Mouse (Mus musculus) ovary, postnatal 10 days (tissue): ENCODE results near the gene Bcl2.
"Not testable (repeated sequence)": the region's sequence is repeated elsewhere in the genome, so short reads cannot be mapped to it uniquely, and the experiment has no call there.

Source experiments
- DNase-seq: peaks from one replicate; pipeline ENCODE4 v3.0.0; 2022; ENCODE audit warnings: low spot score

Bcl2 gene

DNA sequence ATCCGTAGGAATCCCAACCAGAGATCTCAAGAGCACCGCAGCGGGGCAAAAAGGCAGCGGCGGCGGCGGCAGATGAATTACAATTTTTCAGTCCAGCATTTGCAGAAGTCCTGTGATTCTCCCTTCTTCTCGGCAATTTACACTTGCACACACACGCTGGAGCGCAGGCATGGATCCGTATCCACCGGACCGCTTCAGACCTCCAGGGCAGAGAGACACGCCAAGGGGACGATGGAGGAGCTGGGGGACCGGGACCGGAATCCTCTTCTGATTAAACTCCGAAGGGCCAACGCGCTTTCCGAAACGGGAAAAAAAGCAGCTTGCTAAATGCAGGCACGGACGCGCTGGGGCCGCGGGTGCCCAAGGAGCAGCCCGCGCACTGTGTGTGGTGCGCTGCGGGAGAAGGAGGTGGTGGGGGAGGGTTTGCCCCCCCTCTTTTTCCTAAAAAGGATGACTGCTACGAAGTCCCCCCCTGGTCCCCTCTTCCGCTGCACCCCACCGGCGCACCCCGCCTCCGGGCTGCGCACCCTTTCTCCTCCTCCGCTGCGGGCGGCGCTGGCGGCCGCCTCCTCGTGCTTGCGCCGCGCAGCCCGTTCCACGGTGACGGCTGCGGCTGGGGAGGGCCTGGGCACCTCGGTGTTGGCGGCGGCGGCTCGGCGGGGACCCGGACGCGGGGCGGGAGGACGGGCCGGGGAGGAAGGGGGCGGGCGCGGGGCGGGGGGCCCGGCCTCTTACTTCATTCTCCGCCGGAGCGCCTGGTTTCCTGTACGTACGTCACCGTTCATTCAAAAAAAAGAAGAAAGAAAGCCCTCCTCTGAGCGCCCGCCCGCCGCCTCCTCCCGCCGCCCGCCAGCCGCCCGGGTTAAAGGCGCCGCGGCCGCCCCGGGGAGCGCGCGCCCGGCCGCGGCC lies at the start of gene Bcl2:
Gene Bcl2 (minus strand): TSS at position 654 of the 909 bp plus-strand sequence.
- DNase-seq: peak; percentile 56

DNA sequence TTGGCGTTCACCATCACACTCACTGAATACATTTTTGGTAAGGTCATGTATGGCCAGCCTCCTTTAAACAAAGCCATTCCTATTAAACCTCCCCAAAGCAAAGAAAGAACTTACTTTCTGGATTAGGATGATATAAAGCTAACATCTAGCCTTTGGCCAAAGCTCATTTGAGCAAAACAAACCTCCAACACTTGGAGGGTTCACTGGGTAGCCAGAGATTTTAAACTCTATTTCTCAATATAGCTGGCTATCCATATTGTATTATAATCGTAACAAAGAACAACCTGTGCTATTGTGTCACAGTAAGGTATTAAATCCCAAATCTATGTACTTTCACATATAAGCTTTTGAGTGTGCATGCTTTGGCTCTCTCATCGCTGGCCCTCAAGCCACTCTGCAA lies 46.7 kb upstream of the Bcl2 start:
- DNase-seq: no peak

GRCm38 (mm10) chr1:106759572-106760435 lies 45.7 kb upstream of the Bcl2 start, which contains the start of gene Kdsr:
Kdsr (minus strand) TSS chr1:106759727.
- DNase-seq: peak; percentile 83

- DNase-seq: peak; percentile 2
Observed at GRCm38 (mm10) chr1:106758734-106759571, 44.9 kb upstream of the Bcl2 start.

DNA sequence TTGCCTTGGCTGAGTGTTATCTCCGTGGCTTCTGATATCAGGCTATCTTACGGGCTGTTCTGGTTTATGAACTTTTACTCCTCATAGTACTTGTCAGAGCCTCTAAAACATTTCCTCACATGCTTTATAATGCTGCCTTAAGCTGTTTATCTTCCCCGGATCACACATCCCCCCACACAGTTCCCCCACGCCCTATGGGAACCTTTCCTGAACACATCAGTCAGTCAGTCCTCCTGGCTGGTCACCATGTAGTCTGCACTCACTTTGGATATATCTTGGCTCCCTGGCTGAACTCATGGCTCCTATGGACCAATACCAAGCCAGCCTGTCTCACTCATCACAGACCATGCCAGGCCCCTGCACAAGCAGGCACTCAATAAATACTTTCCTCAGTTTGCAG lies 42.6 kb upstream of the Bcl2 start:
- DNase-seq: no peak

GRCm38 (mm10) chr1:106752013-106752412 lies 37.9 kb upstream of the Bcl2 start:
- no peak for DNase-seq

DNA sequence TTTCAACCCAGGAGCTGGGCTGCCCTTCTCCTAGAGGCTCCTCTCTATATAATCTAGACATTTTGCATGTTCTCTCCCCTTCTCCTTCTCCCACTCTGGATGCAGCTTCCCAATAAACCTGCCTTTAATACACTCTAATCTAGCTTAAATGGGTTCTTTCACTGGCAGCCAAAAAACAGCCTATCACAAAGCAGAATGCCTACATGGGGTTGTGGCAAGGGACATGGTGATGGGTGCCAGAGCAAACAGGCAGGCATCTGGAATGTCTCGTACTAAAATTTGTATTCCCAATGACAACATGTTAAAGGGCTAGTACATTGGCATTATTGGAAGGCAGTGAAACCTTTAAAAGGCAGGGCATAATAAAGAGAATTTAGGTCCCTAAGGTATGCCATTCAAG lies 36.6 kb upstream of the Bcl2 start:
- no peak for DNase-seq

GRCm38 (mm10) chr1:106748555-106749315 lies 34.7 kb upstream of the Bcl2 start:
- no peak for DNase-seq

- no peak for DNase-seq
Observed at GRCm38 (mm10) chr1:106742980-106743379, 28.9 kb upstream of the Bcl2 start.

DNA sequence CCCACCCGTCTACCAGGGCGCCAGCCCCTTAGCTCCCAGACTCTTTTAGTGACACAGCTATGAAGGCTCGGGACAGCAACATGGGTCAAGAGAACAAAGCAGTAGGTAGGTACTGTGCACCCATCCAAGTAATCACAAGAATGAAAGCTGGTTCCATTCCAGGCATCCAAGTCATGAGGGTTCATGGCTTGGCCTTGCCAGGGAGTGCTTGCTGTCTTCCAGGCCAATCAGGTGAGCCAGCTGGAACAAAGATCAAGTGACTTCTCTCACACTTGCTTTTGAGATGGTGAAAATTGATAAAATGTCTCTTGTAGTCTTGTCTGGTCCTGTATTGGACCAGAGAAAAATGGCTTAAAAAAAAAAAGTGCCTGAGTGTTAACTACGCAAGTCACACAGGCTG lies 26.7 kb upstream of the Bcl2 start:
- no peak for DNase-seq

- DNase-seq: no peak
Observed at GRCm38 (mm10) chr1:106739810-106740209, 25.7 kb upstream of the Bcl2 start.

- DNase-seq: no peak
Observed at GRCm38 (mm10) chr1:106738092-106738491, 24.0 kb upstream of the Bcl2 start.

- DNase-seq: no peak
Observed at GRCm38 (mm10) chr1:106736211-106736610, 22.1 kb upstream of the Bcl2 start.

- DNase-seq: no peak
Observed at GRCm38 (mm10) chr1:106735586-106735985, 21.5 kb upstream of the Bcl2 start.

DNA sequence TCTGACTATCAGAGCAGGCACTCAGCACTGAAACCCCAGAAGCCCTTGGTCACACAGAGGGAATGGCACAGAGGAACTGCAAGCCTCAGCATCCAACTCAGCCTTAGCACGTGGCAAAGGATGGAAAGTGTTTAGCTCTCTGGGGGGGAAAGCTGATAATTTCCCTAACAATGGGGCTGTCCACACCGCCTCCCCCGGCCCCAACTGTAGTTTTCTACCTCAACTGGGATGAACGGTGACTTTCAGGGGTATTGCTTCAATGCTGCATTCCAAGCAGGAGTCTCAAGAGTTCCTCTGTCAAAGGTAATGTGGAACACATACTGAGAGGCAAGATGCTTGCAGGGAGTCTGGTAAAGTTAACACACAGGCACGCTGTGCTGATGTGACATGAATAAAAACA lies 8.0 kb upstream of the Bcl2 start:
- DNase-seq: no peak

DNA sequence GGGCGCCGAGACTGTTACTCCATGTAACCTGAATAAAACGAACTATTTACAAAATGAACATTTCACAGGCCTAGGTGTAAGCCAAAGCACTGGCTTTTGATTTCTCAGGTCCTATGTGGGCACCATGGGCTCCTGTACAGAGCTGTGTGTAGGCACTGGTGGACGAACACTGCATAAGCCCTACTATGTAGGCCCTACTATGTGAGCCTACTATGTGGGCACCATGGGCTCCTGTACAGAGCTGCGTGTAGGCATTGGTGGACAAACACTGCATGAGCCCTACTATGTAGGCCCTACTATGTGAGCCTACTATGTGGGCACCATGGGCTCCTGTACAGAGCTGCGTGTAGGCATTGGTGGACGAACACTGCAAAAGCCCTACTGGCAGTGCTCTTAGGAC lies 3.7 kb upstream of the Bcl2 start:
- not testable (repeated sequence) for DNase-seq

- peak; percentile 30 for DNase-seq
Observed at GRCm38 (mm10) chr1:106717071-106717601, 3.1 kb upstream of the Bcl2 start.

DNA sequence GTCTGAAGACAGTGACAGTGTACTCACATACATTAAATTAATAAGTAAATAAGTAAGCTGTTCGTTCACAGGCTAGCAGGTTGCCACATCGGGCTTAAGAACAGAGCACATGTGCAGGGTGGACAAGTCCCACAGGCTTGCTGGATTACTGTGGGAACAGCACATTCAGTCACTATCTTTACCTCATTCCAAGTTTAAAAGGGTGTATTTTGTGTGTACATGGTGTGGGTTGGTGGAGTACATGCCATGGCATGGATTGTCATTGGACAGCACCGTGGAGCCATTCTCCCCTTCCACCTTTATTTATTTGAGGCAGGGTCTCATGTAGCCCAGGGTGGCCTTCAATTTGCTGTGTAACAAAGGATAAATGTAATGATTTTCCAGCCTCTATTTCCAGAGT lies 2.1 kb upstream of the Bcl2 start:
- no peak for DNase-seq

GRCm38 (mm10) chr1:106715111-106716083 lies 1.3 kb upstream of the Bcl2 start:
- no peak for DNase-seq

DNA sequence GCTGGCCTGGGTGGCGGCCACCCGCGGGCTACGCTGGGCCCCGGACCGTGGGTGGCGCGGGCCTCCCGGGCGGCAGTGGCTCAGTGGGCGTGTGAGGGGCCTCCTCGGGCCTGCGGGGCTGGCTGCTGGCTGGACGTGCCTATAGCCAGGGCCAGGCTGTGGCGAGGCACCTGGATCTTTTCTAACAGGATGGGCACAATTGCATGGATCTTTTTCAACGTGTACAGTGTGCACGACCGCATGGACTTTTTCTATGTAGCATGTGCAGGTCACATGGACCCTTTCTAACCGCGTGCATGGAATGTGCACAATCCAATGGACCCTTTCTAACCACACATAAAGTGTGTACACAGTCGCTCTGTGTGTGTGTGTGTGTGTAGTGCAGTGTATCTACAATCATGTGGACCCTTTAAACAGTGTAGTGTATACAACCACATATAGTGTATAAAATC lies 482 bp upstream of the Bcl2 start:
- DNase-seq: no peak
